Mouse (Mus musculus) C2C12 (cell line): ENCODE data around the gene Slc35b2.

ENCODE experiments used
- CTCF ChIP-seq: IDR thresholded peaks from one replicate; pipeline ENCODE4 v1.5.1; 2011; ENCODE audit not compliant: control insufficient read depth, insufficient read depth, insufficient read length
- MAX ChIP-seq: IDR thresholded peaks from one replicate; pipeline ENCODE4 v1.6.1; 2011; ENCODE audit warnings: mild to moderate bottlenecking, control low read depth

- no peak for TF ChIP-seq CTCF
- TF ChIP-seq MAX, result no peak
Measured at GRCm38 (mm10) chr17:45568990-45569389, 5.3 kb downstream of the Slc35b2 start.
